Mouse (Mus musculus) lung, adult 18-20 months (tissue): ENCODE measurements around the gene Rtp1.

Source experiments
- DNase-seq, 2 experiments: peaks; one replicate each; pipeline ENCODE4 v3.0.0; 2022; ENCODE audit warnings: mixed read lengths in 2 of 2

Rtp1 gene

DNA sequence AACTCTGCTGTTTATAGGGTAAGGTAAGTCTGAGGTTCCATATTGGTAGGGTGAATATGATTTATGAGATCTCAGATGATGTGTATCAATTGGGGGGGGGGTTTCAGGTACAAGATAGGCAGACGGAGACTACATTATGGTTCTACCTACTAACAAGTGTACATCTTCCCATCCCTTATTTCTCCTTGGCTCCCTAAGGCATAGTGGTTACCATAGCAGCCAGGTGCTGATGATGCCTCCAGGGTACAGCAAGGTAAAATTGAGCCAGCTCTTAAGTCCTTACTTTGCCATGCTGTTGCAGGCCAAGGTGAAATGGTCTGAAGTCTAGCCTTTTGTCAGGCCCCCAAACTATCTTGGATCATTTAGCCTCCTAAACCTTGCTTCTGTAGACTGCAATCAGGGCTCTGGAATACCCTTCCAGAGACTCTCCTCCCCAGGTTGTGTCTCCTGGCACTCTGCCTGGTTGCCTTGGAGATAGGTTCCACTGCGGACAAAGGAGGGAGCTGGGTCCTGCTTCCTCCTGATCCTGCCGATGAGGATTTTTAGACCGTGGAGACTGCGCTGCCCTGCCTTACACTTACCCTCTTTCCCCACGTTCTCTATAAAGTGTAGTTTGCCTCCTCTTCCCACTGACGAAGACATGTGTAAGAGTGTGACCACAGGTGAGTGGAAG lies at the start of gene Rtp1:
Gene Rtp1, plus strand, starts transcription at position 487 of the 673 bp plus-strand sequence.
- DNase-seq = no peak

- DNase-seq = no peak
Observed at GRCm38 (mm10) chr16:23379536-23380230, 49.2 kb upstream of the Rtp1 start.

DNA sequence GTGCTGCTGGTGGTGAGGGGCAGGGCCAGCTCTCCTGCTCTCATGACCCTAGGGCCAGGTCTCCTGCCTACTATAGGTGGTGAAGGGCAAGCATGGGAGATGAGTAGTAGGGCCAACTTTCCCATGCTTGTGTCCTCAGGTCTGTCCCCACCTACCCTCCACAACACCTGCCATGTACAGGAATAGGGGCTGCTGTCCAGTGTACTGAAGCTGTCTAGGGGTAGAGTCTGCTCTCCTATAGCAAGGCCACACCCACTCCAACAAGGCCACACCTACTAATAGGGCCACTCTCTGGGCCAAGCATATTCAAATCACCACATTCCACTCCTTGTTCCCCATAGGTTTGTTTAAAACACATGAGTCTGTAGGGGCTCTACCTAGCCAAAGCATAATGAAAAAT lies 44.6 kb upstream of the Rtp1 start:
- no peak for DNase-seq

DNA sequence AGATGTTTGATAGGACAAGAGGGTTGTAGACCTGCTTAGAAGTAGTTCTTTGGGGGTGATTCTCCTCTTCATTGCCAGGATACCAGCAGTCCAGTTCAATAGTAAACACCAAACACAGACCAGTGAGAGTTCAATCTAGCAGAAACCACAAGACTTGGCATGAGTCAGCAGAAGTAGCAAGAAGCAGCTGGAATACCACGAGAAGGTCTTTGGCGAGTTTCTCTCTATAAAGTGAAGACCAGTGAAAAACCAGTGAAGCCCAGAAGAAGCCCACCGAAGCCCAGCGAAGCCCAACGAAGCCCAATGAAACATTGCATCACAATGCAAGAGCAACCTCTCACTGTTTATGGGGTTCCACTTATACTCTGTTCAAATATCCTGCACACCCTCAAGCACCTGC lies 31.0 kb upstream of the Rtp1 start:
- DNase-seq = no peak

DNA sequence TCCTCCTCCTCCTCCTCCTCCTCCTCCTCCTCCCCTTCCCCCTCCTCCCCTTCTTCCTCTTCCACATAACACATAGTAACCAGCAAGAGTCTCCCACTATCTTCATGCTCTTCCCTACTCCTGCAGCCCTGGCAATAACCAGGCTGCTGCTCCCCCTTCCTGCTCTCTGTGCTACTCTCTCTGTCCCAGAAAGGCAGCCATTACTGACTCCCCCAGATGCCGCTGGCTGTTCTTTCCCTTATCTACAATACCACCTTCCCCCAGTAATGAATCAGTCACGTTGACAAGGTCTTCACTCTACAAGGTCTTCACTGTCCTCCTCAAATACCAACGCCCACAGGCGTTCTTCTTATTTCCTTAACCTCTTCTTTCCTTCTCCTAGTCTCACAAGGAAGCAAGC lies 27.5 kb upstream of the Rtp1 start:
- peak in 1 of 2 experiments; percentile 6 for DNase-seq

DNA sequence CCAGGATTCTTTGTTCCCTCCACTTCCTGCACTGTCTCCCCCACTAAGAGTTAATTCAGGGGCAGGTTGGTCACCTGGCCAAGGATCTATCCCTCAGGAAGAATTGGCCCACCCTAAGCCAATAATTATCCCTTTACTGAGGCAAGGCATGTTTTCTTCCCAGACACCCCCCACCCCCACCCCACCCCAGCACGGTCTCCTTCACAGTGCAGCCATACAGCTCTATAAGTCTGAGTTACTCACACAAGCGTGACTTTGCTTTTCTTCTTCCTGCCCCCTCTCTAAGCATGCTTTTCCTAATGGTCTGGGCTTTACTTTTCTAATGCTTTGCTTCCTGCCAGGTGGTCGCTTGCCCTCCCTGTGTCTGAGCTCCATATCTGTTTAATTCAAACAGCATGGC lies 27.0 kb upstream of the Rtp1 start:
- no peak for DNase-seq

DNA sequence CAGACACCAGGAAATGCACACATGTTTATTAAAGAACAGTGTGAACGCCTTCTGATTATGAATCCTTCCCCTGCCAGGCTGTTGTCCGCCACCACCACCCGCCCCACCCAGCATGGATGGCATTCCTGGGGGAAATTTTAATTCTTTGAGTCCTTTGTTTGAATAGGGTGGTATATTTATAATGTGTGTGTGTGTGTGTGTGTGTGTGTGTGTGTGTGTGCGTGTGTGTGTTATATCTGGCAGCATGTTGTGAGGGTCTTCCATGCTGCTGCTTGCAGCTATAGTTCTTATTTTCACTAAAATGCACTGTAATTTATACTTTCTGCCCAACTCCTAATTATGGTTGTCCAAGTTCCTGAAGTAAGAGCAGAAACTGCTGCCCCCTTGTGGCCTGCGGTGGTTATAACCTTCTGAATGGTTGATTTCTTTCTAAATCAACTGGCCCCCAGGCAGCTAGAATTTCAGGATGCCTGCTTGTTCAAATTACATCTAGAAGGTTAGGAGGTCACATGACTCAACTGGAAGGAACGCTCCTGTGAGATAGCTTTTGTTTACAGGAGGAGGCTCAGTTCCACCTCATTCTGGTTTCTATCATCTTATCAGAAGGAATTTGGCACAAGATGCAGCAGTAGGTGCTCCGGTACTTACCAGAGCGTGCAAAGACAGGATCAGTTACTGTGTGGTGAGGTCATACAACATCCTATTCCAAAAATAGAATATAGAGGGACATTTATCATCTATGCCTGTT lies 25.8 kb upstream of the Rtp1 start:
- peak; percentile 67 to 70 for DNase-seq

DNA sequence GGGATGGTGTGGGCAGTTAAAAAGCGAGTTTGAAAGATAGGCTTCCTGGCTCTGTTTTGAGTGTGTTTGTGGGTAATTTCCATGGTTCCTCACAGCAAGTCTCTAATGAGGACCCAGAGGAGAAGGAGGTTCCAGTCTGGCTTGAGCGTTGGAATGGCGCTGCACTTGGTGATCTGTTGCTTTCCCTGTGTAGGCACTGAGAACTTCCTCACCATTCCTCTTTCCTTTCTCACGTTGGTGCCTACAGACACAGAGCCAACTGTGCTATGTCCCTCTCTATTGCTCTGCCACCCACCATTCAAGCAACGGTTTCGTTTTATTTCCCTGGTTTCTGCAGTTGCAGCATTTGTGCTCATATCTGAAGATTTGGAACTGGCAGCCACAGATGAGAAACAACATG lies 16.0 kb upstream of the Rtp1 start:
- no peak for DNase-seq

DNA sequence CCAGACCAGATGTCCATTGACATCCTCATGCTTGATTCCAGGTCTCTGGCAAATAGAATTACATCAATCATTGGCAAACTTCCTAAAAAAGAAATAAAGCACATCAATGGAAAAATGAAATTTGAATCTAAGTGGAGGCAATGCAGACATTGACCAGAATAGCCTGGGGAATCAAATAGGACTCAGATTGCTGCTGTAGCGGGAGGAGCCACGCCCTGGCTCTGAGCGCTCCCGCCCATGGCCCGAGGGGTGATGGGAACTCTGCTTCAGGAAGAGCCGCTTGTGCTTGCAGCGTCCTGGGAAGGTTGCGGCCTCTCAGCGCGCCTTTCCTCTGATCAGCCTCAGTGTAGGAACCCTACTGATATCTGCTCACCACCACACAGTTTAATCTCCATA lies 12.7 kb upstream of the Rtp1 start:
- peak; percentile 18 to 37 for DNase-seq

- DNase-seq = peak in 1 of 2 experiments; percentile 25
Observed at GRCm38 (mm10) chr16:23416657-23417293, 12.2 kb upstream of the Rtp1 start.

GRCm38 (mm10) chr16:23417456-23418240 lies 11.3 kb upstream of the Rtp1 start:
- DNase-seq = no peak

DNA sequence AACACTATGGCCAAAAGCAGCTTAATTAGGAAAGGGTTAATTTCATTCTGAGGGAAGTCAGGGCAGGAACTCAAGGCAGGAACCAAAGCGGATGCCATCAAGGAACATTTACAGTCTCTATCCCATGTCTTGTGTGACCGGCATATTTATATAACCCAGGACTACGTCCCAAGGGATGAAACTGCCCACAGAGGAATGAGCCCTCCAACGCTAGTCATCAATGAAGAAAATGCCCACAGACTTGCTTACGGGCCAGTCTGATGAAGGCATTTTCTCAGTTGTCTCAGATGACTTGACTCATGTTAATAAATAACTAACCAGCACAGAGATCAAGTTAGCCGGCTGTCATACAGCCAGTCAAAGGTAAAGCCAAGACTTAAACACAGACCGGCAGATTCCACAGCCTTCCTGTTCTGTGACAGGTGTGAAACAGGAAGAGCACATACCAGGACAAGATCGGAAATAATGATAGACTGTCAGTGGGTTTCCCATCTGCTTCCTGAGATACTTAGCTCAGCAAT lies 9.3 kb upstream of the Rtp1 start:
- DNase-seq = no peak

DNA sequence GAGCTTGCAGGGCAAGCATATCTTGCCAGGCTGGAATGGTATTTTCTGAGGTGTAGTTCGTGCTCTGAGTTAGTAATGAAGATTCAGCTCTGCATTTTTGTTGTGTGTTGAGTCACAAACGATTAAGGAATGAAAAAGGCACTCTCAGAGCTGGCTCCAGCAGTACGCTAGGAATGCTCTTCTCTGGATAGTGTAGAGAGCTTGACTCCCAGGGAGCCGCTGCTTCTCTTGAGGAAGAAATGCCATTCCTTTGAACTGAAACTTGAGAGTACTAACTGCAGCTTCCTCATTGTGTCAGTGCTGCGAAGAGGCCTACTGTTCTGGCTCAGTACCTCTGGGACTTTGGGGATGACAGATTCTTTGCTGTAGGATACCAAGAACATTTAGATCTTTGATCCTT lies 5.1 kb upstream of the Rtp1 start:
- DNase-seq = no peak

- no peak for DNase-seq
Observed at GRCm38 (mm10) chr16:23427701-23428100, 1.2 kb upstream of the Rtp1 start.

GRCm38 (mm10) chr16:23429991-23430390 lies 1.1 kb downstream of the Rtp1 start:
- no peak for DNase-seq

DNA sequence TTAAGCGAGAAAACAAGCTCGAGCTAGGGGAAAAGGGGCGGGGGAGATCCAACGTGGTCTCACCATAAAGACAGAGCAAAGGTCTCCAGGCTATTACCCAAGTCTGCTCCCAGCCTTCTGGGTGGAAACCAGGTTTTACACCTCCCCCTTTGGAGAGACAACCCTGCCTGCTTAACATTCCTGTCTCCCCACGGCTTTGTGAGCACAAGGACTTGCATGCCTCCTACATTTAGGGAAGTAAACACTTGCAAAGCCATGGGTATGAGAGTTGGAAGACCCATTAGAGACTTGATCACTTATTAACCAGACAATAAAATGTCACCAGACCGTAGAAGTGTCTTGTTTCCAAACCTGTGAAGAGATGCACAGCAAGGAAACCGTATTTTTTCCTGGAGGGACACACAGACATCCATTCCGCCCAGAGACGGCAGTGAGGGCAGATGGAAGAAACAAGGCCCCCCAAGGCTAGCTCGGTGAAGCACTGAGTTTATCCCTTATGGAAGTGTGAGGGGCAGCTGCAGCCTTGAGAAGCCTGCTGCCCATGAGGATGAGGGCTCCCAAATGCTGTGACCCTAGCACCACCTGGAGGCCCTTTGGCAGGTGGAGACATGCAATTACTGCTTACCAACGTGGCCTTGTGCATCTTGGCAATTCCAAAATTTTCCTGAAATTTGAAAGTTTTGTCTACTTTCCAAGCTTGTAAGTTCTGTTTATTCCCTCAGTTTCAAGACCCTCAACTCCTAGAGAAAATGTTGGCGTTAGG lies 8.7 kb downstream of the Rtp1 start:
- DNase-seq = no peak

DNA sequence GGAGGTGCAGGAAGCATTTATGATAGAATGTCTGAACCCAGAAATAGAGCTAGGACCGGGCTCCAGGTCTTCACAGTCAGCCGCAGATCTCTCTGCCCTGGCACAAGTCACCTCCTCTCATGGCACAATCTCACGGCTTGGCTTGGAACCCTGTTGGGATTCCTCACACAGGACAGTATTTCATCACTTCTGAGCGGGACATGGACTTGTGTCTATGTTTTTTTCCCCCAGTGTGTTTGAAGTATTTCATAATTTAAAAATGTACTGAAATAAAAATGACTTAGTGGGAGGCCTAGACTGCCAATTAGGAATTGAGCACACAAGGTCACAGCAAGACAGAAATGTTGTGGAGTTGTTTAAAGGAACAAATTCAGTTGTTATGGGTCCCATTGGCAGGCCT lies 15.3 kb downstream of the Rtp1 start:
- peak; percentile 27 to 42 for DNase-seq

- no peak for DNase-seq
Observed at GRCm38 (mm10) chr16:23449946-23450345, 21.0 kb downstream of the Rtp1 start.

DNA sequence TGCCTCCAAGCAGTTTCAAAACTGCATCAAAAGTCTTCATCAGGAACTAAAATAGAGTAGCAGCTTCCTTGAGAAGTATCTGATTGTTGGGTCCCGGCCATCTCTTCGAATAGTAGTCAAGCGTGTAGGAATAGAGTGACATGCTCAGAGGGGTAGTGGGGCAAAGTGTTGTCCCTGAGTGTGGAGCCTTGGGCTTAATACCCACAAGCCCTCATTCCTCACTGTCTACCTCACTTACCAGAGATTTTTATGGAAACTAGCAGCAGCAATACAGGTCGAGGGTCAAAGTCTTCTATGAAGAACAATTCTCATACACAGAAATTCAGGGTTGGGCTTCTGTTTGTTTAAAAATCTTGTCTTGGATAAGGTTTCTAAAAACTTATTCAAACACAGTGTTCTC lies 21.9 kb downstream of the Rtp1 start:
- no peak for DNase-seq

GRCm38 (mm10) chr16:23452476-23452875 lies 23.5 kb downstream of the Rtp1 start:
- DNase-seq = peak in 1 of 2 experiments; percentile 30

DNA sequence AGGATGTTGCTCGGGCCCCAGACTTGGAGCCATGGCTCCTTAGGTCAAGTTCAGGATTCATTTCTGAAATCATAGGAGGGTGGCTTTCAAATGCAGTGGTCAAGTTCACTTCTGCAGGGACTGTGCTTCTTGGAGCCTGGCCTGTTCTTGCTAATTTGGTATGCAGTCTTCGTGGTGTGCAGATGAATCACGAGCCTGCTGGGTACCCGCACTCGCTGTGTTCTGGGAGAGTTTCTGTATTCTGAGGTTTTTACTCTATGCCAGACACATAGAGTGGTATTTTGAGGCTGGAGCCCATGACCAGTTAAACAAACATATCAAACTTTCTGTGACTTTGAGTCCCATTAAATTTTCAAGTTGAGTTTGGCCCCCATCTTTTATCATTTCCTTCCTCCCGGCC lies 25.4 kb downstream of the Rtp1 start:
- no peak for DNase-seq

- DNase-seq = peak; percentile 20 to 45
Observed at GRCm38 (mm10) chr16:23456534-23456933, 27.6 kb downstream of the Rtp1 start.
